Mouse (Mus musculus) frontal cortex, postnatal 25 days (tissue): ENCODE results near the gene Tmem211.
A peak's percentile ranks its signal among the peaks of the same experiment; 100 is the strongest.

Experiments
- DNase-seq, 2 experiments: peaks; one replicate each; pipeline ENCODE4 v3.0.0; 2022; ENCODE audit warnings: low spot score in 2 of 2

The Tmem211 gene

GRCm38 (mm10) chr5:113226632-113227102, at the start of gene Tmem211:
Tmem211 (plus strand) TSS chr5:113226909.
- peak; percentile 73 to 80 for DNase-seq

DNA sequence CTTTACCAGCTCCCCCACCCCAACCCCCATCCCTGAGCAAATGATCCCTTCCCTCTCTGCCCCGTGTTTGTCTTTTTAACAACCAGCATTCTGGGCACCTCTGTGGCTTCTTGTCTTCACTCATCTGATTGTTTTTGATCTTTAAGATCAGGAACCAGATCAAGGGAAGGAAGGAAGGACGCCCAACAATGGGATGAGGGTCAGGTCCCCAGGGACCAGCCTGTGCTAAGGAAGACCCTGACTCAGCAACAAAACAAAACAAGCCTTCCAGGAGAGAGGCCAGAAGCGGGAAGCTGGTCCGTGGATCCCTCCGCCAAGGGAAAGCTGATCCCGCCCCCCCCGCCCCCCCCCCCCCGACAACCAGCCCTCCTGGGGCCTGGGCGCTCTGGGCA, 47.3 kb upstream of the Tmem211 start:
- DNase-seq = no peak

- DNase-seq = peak; percentile 82 to 89
Measured at GRCm38 (mm10) chr5:113179843-113180682, 46.6 kb upstream of the Tmem211 start.

GRCm38 (mm10) chr5:113180755-113181154, 46.0 kb upstream of the Tmem211 start:
- DNase-seq = no peak

DNA sequence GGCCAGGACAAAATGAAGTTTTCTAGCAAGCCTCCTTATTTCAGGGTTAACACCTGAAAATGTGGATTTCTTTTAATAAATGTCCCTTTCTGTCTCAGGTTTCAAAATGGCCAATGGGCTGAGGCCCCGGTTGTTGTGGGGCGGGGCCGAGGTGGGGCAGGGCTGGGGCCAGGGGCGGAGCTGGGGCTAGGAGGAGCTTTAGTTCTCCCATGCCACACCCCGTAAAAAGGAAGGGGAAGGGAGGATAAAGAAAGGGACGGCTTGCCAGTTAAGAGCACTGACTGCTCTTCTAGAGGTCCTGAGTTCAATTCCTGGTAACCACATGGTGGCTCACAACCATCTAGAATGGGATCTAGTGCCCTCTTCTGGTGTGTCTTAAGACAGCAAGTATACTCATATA, 45.3 kb upstream of the Tmem211 start:
- no peak for DNase-seq

GRCm38 (mm10) chr5:113190558-113190957, 36.2 kb upstream of the Tmem211 start:
- no peak for DNase-seq

GRCm38 (mm10) chr5:113191901-113192300, 34.8 kb upstream of the Tmem211 start:
- DNase-seq = no peak

DNA sequence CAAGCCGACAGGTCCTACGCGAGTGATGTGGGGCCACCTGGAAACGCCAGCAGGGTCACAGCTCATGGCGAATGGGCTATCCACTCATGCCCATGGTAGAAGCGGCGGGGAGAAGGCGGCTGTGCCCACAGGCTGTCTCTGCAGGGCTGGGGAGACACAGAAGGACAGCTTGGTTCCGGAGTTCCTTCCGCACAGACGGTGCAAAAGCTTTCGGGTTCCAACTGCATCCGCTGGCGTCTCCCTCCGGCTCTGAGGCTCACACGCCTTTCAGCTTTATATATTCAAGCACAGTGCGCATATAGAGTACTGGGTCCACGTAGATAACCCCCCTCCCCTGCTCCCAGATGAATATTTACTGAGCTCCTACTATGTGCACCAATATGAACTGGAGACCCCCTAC, 32.9 kb upstream of the Tmem211 start:
- DNase-seq = no peak

- no peak for DNase-seq
Measured at GRCm38 (mm10) chr5:113195451-113195850, 31.3 kb upstream of the Tmem211 start.

DNA sequence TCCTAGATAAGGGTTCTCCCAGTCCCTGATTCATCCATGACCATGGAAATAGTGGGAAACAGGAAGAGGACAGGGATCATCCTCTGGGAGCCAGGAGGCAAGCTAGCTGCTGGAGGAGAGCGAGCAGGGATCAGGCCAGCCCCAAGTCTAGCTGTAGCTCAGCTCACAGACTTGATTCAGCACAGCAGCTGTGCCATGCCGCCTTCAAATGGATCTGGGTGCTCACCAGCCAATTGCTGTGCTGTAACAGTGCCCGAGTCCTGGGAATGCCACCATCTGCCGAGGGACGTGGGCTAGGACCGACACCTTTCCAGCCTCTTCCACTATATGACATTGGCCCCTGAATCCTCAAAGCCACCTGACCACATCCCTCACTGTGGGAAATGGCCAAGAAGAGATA, 30.8 kb upstream of the Tmem211 start:
- DNase-seq = peak in 1 of 2 experiments; percentile 32

DNA sequence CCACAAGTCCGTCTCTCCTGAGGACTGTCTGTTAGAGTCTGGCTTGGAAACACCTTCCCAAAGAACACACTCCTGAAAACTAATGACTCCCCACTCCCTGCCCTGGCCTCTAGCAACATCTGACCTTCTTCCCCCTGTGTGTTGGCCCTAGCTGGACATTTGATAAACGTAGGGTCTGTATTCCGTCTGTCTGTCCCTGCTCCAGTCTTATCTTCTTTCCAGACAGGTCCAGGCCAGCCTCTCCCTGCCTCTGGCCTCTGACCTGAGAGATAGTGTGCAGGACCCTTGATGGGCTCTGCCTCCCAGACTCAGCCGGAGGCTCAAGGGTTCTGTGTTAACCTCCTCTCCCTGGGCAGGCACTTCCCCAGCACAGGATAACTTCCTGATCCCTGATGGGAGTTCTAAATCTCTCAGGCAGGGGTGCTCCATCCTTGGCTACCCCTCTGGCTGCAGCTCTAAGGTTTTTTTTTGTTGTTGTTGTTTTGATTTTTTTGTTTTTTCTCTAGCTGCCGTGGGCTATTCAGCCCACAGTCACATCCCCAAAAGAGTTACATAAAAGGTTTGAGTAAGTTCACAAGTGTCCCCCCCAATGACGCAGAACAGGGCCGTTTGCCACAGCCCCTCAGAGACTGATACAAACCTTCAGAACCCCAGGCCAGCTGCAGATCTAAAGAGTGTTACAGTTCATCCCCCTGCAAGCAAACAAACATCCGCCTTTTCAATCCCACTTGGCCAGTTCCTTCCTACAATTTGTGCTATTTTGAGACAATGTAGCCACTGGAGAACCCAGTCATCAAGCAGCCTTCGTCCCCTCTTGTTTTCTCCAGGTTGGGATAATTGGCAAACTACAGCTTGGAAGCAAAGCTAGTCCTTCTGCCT, 29.6 kb upstream of the Tmem211 start:
- DNase-seq = no peak

- DNase-seq = no peak
Measured at GRCm38 (mm10) chr5:113199126-113199771, 27.5 kb upstream of the Tmem211 start.

GRCm38 (mm10) chr5:113199772-113200134, 27.0 kb upstream of the Tmem211 start:
- DNase-seq = no peak

DNA sequence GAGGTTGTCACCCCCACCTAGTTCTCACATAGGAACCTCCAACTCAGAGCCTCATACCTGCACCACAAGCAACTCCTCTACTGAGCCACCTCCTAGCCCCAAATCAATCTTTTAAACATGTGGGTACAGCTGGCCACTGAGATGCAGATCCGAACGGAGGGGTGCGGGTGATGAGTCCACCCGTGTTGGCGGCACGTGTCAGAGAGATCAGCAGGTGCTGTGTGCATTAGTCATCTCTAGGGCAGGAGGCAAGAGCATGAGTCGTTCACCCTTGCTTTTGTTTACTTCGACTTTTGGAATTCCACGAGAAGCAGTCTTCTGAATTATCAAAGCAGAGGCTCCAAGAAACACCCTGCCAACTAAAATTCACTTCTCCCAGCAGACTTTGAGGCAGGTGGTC, 22.5 kb upstream of the Tmem211 start:
- DNase-seq = no peak

GRCm38 (mm10) chr5:113206670-113207352, 19.9 kb upstream of the Tmem211 start:
- no peak for DNase-seq

GRCm38 (mm10) chr5:113208048-113208447, 18.7 kb upstream of the Tmem211 start:
- no peak for DNase-seq

DNA sequence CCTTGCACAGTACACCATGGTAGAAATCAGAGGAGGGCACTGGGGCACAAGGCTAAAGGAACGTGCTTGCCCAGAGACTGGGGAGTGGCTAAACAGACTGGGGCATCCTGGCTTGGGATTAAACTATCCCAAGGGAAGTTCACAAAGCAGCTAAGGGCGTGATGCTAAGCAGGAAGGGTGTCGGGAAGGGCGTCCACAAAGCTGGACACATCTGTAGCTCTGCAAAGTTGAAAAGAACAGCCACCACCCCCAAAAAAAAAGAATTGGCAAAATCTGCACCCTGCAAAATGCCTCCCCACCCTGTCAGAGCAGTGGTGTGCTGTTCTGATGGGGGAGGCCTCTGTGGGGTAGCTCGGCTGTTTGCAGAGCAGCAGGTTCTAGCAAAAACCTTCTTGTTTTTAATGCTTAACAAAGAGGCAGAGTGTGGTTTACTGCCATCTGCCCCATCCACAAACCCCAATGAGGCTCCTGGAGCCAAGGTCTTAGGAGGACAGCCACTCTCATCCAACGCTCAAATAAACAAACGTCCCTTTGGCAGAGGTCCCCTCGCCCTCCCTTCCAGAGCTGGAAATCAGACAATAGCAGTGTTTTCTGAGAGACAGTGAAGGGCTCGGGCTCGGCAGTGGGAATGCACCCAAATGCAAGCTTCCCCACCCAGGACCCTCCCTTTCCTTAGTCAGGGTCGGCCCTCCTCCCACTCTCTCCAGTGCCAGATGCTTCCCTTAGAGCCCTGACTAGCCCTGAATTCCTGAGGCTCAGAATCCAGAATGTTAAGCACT, 17.9 kb upstream of the Tmem211 start:
- DNase-seq = no peak

DNA sequence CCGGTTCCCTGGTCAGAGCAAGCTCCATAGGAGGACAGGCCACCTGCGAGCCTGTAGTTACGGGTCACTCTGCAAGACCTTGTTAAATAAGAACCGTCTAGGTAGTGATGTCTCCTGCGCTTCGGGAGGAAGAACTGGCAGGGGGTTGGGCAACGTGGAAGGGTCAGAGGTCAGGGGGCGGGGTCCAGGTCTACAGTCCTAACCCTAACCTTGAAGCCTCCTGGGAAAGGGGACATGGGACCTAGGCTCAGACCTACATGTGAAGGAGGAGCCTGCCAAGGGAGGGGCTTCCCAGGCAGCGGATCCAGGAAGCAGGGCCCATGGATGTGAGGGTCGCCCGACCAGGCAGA, 17.3 kb upstream of the Tmem211 start:
- no peak for DNase-seq

DNA sequence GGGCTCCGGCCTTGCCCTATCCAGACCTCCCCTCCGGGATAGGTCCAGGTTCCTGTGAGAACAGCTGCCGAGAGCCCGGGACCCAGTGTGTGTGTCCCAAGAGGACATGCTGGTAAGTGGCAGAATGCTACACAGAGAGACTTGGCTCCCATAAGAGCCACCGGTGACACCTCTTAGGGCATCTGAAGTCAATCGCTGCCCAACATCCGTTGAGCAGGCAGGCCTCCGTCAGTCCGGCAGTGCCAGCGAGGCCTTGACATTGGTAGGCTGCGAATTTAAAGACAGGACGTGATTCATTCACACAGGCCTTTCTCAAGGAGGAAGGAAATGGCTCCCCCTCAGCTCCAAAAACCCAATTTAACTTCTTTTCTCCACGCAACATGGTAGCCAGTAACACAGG, 16.8 kb upstream of the Tmem211 start:
- DNase-seq = no peak

- DNase-seq = no peak
Measured at GRCm38 (mm10) chr5:113210314-113210713, 16.4 kb upstream of the Tmem211 start.
